Mouse (Mus musculus) lung, adult 2 months (tissue): ENCODE measurements around the gene Gm10762.

ENCODE experiments used
- CTCF ChIP-seq: fragments of 200-500 bp; IDR thresholded peaks from 2 replicates; pipeline ENCODE4 v1.5.1; 2011; ENCODE audit warnings: mild to moderate bottlenecking, low read length, control low read depth; ENCODE audit not compliant: insufficient read depth
- POLR2A ChIP-seq: fragments of 200-500 bp; IDR thresholded peaks from 2 replicates; pipeline ENCODE4 v1.6.1; 2011; ENCODE audit warnings: low read depth, mild to moderate bottlenecking, control low read depth, low read length, borderline replicate concordance; ENCODE audit errors: extremely low read depth

GRCm38 (mm10) chr2:128984746-128985145 lies 17.2 kb upstream of the Gm10762 start:
- no peak for TF ChIP-seq POLR2A
- no peak for TF ChIP-seq CTCF
